11 mouse cellular contexts compared by ENCODE assay signal in genomic region chr3:87778283-87778682, GRCm38 (mm10). TPM values are rescaled to one million over a fixed set of nuclear protein-coding genes. Genes with fewer than 3 reads are reported as not detected.
DNase-seq lines count a peak whose midpoint lies in the region; ATAC-seq and TF ChIP-seq lines count a peak whose summit lies in the region.
"Had no signal": no experiment of that assay in that cellular context is flagged by ENCODE, and none has a peak within 500 bp of the region (broad histone marks: within the 10 kb centered on the region; RNA-seq: fewer than 3 reads in every experiment).

No protein-coding gene starts in this region.

- DNase-seq in layer of hippocampus, adult 2 months (ENCODE audit: low spot score in 2 of 2): no peak
- DNase-seq in layer of hippocampus, adult 11-12 months (ENCODE audit: low spot score): no peak
- no peak for DNase-seq in hindbrain, embryonic 14.5 days (ENCODE audit: low spot score)
- DNase-seq in gastrocnemius, adult 2 months: no peak
- no peak for DNase-seq in adrenal gland, postnatal 4 days (ENCODE audit: low spot score in 2 of 2)

- H3K9me3 ChIP-seq in embryonic facial prominence, embryonic 13.5 days: no peaks in the 10 kb centered on the region
- no peaks in the 10 kb centered on the region for H3K9me3 ChIP-seq in hindbrain, embryonic 14.5 days (ENCODE audit: control insufficient read depth, low read length)
- H3K9me3 ChIP-seq in limb, embryonic 15.5 days: no peaks in the 10 kb centered on the region
- H3K9me3 ChIP-seq: liver, embryonic 15.5 days had no signal

- peak overlapping the region; percentile 7; the same call in 1 of the 2 replicates for H3K9ac ChIP-seq in embryonic facial prominence, embryonic 13.5 days
- peak overlapping the region; percentile 24; the same call in 1 of the 2 replicates for H3K9ac ChIP-seq in hindbrain, embryonic 14.5 days
- H3K9ac ChIP-seq in limb, embryonic 15.5 days: no peak overlapping the region
- H3K9ac ChIP-seq: liver, embryonic 15.5 days had no signal

- H3K4me1 ChIP-seq in embryonic facial prominence, embryonic 13.5 days: peaks cover 14% of the 10 kb centered on the region
- H3K4me1 ChIP-seq in hindbrain, embryonic 14.5 days (replicated peaks; ENCODE audit: control insufficient read depth, insufficient read depth, low read length): peaks cover 32% of the 10 kb centered on the region
- H3K4me1 ChIP-seq in limb, embryonic 15.5 days: peaks cover 9% of the 10 kb centered on the region; the same call in 1 of the 2 replicates
- H3K4me1 ChIP-seq: liver, embryonic 15.5 days had no signal

- peaks cover 50% of the 10 kb centered on the region for H3K27me3 ChIP-seq in embryonic facial prominence, embryonic 13.5 days
- no peaks in the 10 kb centered on the region for H3K27me3 ChIP-seq in hindbrain, embryonic 14.5 days (ENCODE audit: control insufficient read depth, insufficient read depth, low read length)
- H3K27me3 ChIP-seq in limb, embryonic 15.5 days: peaks cover 43% of the 10 kb centered on the region

- H3K4me2 ChIP-seq in embryonic facial prominence, embryonic 13.5 days: peak overlapping the region; percentile 42
- H3K4me2 ChIP-seq in hindbrain, embryonic 14.5 days (replicated peaks): peak overlapping the region; percentile 30
- 0 out of 2 replicates have a peak overlapping the region, but pooled peaks have one; percentile 1 for H3K4me2 ChIP-seq in limb, embryonic 15.5 days
- H3K4me2 ChIP-seq: liver, embryonic 15.5 days had no signal

- TF ChIP-seq CTCF in layer of hippocampus, adult 2 months (conservative IDR thresholded peaks at IDR 0.05): no peak
- TF ChIP-seq CTCF in gastrocnemius, adult 2 months (IDR thresholded peaks at IDR 0.05): no peak

- WGBS in embryonic facial prominence, embryonic 13.5 days: 56% methylated on average over 23 of the region's 23 CpGs
- 50% methylated on average over 23 of the region's 23 CpGs for WGBS in hindbrain, embryonic 14.5 days
- WGBS in limb, embryonic 15.5 days: 56% methylated on average over 23 of the region's 23 CpGs

- no peak for ATAC-seq in embryonic facial prominence, embryonic 13.5 days (ENCODE audit: insufficient number of reproducible peaks, insufficient read depth, low FRiP score, low TSS enrichment, low read depth)
- no peak for ATAC-seq in hindbrain, embryonic 14.5 days (ENCODE audit: low FRiP score)
- ATAC-seq in limb, embryonic 15.5 days (ENCODE audit: insufficient number of reproducible peaks, low FRiP score, low TSS enrichment, low read depth): no peak

- H3K4me3 ChIP-seq in layer of hippocampus, adult 2 months: 0 out of 2 replicates have a peak overlapping the region, but pooled peaks have one; percentile 20
- H3K4me3 ChIP-seq in embryonic facial prominence, embryonic 13.5 days: no peak overlapping the region
- H3K4me3 ChIP-seq in hindbrain, embryonic 14.5 days (replicated peaks; ENCODE audit: low read length): no peak overlapping the region
- H3K4me3 ChIP-seq in limb, embryonic 15.5 days: no peak overlapping the region
- no peak overlapping the region for H3K4me3 ChIP-seq in gastrocnemius, adult 2 months
- H3K4me3 ChIP-seq: liver, embryonic 15.5 days had no signal

- no peaks in the 10 kb centered on the region for H3K36me3 ChIP-seq in embryonic facial prominence, embryonic 13.5 days
- no peaks in the 10 kb centered on the region for H3K36me3 ChIP-seq in hindbrain, embryonic 14.5 days (replicated peaks; ENCODE audit: control insufficient read depth, insufficient read depth)
- H3K36me3 ChIP-seq in limb, embryonic 15.5 days: no peaks in the 10 kb centered on the region
- H3K36me3 ChIP-seq: liver, embryonic 15.5 days had no signal

- H3K27ac ChIP-seq in layer of hippocampus, adult 2 months: no peak overlapping the region
- no peak overlapping the region for H3K27ac ChIP-seq in embryonic facial prominence, embryonic 13.5 days
- H3K27ac ChIP-seq in hindbrain, embryonic 14.5 days: no peak overlapping the region; the same call in 1 of the 2 replicates
- H3K27ac ChIP-seq in limb, embryonic 15.5 days: no peak overlapping the region
- no peak overlapping the region for H3K27ac ChIP-seq in gastrocnemius, adult 2 months
- H3K27ac ChIP-seq: liver, embryonic 15.5 days had no signal

- intact Hi-C loops in gastrocnemius, adult 2 months (cut with DNase I): no loop called here

RNA-seq across cellular contexts. Expression of gene Ntrk1, which starts 16.7 kb away (rescaled TPM):
- under 1 TPM; 0.13 to 0.27 TPM for total RNA-seq in layer of hippocampus, adult 2 months (2021)
- polyA plus RNA-seq in embryonic facial prominence, embryonic 13.5 days (2015; fragmentation: Nextera tagmentation; extraction: Ambion mirVana): 1.8 TPM in 2 replicates
- polyA plus RNA-seq in hindbrain, embryonic 14.5 days (2014; fragmentation: Nextera tagmentation; extraction: Ambion mirVana): 1.7 and 4.3 TPM in 2 replicates
- 0.48 and 0.76 TPM in 2 replicates for polyA plus RNA-seq in limb, embryonic 15.5 days (2015; fragmentation: Nextera tagmentation; extraction: Ambion mirVana)
- total RNA-seq in gastrocnemius, adult 2 months (2021): not detected
- total RNA-seq in adrenal gland, postnatal 4 days (2021): 10 to 100 TPM; 14.6 to 26.4 TPM
- total RNA-seq: common myeloid progenitor, adult 5-6 weeks; gastrocnemius, adult 8-10 months had no signal

RNA-seq across cellular contexts. Expression of gene Insrr, which starts 18.5 kb away (rescaled TPM):
- under 1 TPM; 0.18 to 0.39 TPM for total RNA-seq in layer of hippocampus, adult 2 months (2021)
- polyA plus RNA-seq in embryonic facial prominence, embryonic 13.5 days (2015; fragmentation: Nextera tagmentation; extraction: Ambion mirVana): 0.78 and 0.80 TPM in 2 replicates
- 0.52 and 1.3 TPM in 2 replicates for polyA plus RNA-seq in hindbrain, embryonic 14.5 days (2014; fragmentation: Nextera tagmentation; extraction: Ambion mirVana)
- polyA plus RNA-seq in limb, embryonic 15.5 days (2015; fragmentation: Nextera tagmentation; extraction: Ambion mirVana): 0.19 and 0.36 TPM in 2 replicates
- not detected for total RNA-seq in gastrocnemius, adult 2 months (2021)
- 1 to 10 TPM; 2.1 to 5.8 TPM for total RNA-seq in adrenal gland, postnatal 4 days (2021)
- total RNA-seq: common myeloid progenitor, adult 5-6 weeks; gastrocnemius, adult 8-10 months had no signal
- polyA plus RNA-seq: heart, postnatal 0 days had no signal

RNA-seq across cellular contexts. Expression of gene Lrrc71, which starts 29.9 kb away (rescaled TPM):
- total RNA-seq in layer of hippocampus, adult 2 months (2021): 1 to 10 TPM in 1 of 2 experiments, under 1 TPM in 1; 0.91 to 1.9 TPM
- 0.34 and 0.99 TPM in 2 replicates for polyA plus RNA-seq in embryonic facial prominence, embryonic 13.5 days (2015; fragmentation: Nextera tagmentation; extraction: Ambion mirVana)
- polyA plus RNA-seq in hindbrain, embryonic 14.5 days (2014; fragmentation: Nextera tagmentation; extraction: Ambion mirVana): 0.54 and 0.89 TPM in 2 replicates
- 0.36 and 0.59 TPM in 2 replicates for polyA plus RNA-seq in limb, embryonic 15.5 days (2015; fragmentation: Nextera tagmentation; extraction: Ambion mirVana)
- under 1 TPM; 0.06 to 0.28 TPM for total RNA-seq in gastrocnemius, adult 2 months (2021)
- 1 to 10 TPM in 1 of 2 experiments, under 1 TPM in 1; 0.78 to 1.5 TPM for total RNA-seq in adrenal gland, postnatal 4 days (2021)

RNA-seq across cellular contexts. Expression of gene Pear1, which starts 45.8 kb away (rescaled TPM):
- 10 to 100 TPM in 1 of 2 experiments, 1 to 10 TPM in 1; 9.2 to 13.1 TPM for total RNA-seq in layer of hippocampus, adult 2 months (2021)
- 12.5 and 15.6 TPM in 2 replicates for polyA plus RNA-seq in embryonic facial prominence, embryonic 13.5 days (2015; fragmentation: Nextera tagmentation; extraction: Ambion mirVana)
- polyA plus RNA-seq in hindbrain, embryonic 14.5 days (2014; fragmentation: Nextera tagmentation; extraction: Ambion mirVana): 9.9 and 10.2 TPM in 2 replicates
- polyA plus RNA-seq in limb, embryonic 15.5 days (2015; fragmentation: Nextera tagmentation; extraction: Ambion mirVana): 24.6 and 25.7 TPM in 2 replicates
- total RNA-seq in gastrocnemius, adult 2 months (2021): 1 to 10 TPM; 6.3 to 8.4 TPM
- 10 to 100 TPM; 40.3 to 42.5 TPM for total RNA-seq in adrenal gland, postnatal 4 days (2021)

Comparison
In these comparisons a context has a peak if more than half of its experiments do, and no peak if none do; other contexts are left out.
1. RNA of gene Ntrk1, which starts 16.7 kb away (total RNA-seq): 14.6 to 26.4 TPM in adrenal gland, postnatal 4 days; 0.13 to 0.27 TPM in layer of hippocampus, adult 2 months and not detected in gastrocnemius, adult 2 months; every median in the first group is over 10 times any median in the second.
2. Peak in every context shown above with its lines, with median percentiles within 50 percentile points of each other: H3K4me2 ChIP-seq.